Mouse (Mus musculus): Measurements from ENCODE around the gene Phf1.

Gene Phf1

GRCm38 (mm10) chr17:26983382-26983781 lies 50.5 kb downstream of the Phf1 start:
- no peak for DNase-seq

DNA sequence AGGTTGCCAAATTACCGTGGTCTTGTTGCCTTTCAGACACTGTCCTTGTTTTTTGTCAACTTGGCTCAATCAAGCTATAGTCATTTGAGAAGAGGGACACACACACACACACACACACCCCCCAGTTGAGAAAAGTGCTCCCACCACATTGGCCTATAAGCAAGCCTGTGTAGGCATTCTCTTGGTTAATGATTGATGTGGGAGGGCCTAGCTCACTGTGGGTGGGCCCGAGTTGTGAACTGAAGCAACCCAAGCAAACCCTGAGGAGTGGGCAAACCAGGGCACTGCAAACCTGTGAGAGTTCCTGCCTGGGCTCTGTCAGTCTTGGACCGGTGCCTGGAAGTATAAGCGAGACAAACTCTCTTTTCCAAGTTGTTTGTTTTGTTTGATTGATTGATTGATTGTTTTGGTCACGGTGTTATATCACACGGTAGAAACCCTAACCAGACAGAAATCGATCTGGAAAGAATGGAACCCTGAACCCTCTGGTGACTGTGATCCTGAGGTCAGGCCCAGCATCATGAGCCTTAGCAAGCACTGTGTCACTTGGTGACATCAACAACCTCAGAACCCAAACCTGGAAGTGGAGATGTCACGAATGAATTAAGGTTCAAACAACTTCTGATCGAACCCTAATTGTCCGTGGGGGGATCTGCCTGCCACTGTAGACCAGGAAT lies 52.8 kb downstream of the Phf1 start:
- DNase-seq: no peak

All from right cerebral cortex, postnatal 25 days (tissue).